Mouse (Mus musculus) brain, embryonic 14.5 days (tissue): ENCODE measurements around the gene Ankrd13a. TPM values are rescaled to one million over a fixed set of nuclear protein-coding genes. Genes with fewer than 3 reads are reported as not detected.

Source experiments
- DNase-seq: peaks from one replicate; pipeline ENCODE4 v3.0.0-alpha.2; 2011; ENCODE audit warnings: low read depth
- CTCF ChIP-seq: fragments of 200-500 bp; IDR thresholded peaks from 2 replicates; pipeline ENCODE4 v1.5.1; 2012; ENCODE audit warnings: inconsistent platforms, mild to moderate bottlenecking, moderate library complexity, borderline replicate concordance; ENCODE audit not compliant: insufficient read depth, insufficient read length; ENCODE audit errors: extremely low read depth
- POLR2A ChIP-seq: fragments of 200-500 bp; IDR thresholded peaks from 2 replicates; pipeline ENCODE4 v1.6.1; 2012; ENCODE audit warnings: mild to moderate bottlenecking, inconsistent platforms, borderline replicate concordance; ENCODE audit not compliant: poor library complexity, insufficient read depth, insufficient read length, severe bottlenecking; ENCODE audit errors: extremely low read depth
- polyA plus RNA-seq: library from polyadenylated mRNA; depleted of rRNA; stranded (reverse); fragments of >200 nt; gene quantifications from 2 replicates; pipeline ENCODE4 v1.2.3, GENCODE M21; 2012

Gene Ankrd13a
- polyA plus RNA-seq, 1 experiment = 58.6 TPM

DNA sequence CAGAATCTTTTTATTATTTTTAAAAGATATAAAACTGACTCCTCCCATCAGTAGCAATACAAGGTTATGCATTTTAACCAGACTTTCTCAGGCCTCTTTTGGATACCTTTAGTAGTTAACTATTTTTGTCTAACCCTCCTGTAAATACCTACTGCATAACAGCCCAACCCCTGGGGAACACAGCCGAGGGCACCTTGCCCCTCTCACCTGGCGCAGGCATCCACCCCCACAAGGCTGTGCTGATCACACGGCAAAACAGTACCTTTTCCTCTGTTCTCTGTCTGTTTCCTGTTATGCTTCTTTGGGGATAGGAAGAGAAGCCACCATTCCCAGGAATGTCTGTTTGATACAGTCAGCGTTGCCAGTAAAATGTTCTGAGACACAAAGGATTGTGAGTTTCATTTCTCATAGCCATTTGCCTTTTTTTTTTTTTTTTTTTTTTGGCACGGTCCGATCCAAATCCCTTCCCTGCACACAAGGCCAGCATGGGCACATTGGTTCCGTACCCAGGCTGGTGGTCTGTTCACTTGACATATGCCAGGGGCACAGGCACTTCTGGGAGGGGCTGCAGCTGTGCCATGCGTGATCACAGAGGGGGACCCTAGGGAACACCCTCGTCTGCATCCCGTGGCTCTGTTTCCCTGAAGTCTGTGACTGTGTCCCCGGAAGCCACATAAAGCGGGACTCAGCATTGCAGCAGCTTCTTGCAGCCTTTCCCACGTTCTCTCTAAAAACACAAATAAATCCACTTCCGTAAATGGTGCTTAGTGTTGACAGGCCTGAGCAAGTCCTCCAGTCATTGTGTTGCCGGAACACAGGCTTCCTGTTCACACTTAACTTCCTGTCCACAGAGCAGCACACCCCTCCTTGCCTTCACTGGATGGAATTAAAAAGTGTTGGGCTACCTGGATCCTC, 31.2 kb downstream of the Ankrd13a start:
- no peak for DNase-seq
- TF ChIP-seq POLR2A = no peak
- TF ChIP-seq CTCF = no peak

DNA sequence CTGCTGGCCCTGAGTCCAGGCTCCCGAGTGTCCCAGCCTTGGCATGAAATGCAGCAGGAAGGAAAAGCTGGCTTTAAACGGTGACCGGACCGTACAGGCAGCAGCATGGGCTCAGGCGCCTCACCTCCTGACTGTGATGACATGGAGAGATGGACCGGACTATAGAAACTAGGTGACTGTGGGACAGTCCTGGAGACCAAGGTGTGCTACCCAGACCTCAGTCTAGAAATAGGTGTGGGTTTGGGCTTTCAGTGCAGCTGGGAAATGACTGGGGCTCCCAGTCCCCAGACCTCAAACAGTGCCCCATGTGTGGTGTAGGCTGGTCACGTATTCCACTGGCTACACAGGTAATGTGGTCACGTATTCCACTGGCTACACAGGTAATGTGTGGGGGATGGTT, 32.2 kb downstream of the Ankrd13a start:
- TF ChIP-seq POLR2A = no peak
- TF ChIP-seq CTCF = no peak
- DNase-seq = no peak

DNA sequence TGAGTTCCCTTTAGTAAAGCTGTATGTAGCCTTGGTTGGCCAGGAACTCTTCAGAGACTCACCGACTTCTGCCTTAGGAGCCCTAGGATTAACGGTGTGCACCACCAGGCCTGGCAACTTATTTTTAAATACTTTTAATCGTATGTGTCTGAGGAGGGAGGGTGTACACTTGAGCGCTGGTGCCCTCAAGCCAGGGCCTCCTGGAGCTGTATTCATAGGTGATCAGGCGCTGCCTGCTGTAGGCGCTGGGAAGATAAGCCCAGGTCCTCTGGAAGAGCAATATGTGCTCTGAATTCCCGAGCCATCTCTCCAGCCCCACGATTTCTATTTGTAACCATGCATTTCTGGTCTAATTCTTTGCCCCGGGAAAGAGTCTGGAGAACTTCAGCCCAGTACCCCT, 32.6 kb downstream of the Ankrd13a start:
- DNase-seq = no peak

DNA sequence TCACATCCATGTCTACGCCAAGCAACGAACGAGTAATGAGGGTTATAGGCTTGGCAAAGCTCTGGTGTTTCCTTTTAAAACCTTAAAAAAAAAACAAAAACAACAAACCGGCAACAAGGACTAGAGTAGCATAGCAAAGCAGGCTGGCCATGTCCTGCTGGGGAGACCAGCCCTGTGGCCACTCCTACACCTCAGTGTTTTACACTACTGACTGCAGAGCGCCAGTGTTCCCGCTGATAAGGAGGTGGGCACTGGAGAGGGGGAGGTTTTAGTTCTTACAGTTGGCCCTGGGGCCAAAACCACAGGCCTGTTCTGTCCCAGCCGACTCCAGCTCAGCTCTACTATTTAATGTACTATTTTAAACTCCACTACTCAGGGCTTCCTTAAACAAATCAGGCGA, 33.0 kb downstream of the Ankrd13a start:
- peak; percentile 32 for DNase-seq
- TF ChIP-seq POLR2A (no peak), CTCF (no peak)

More for the DNA sequence above, 32.6 kb downstream of the Ankrd13a start:
- TF ChIP-seq CTCF = no peak
- no peak for TF ChIP-seq POLR2A

DNA sequence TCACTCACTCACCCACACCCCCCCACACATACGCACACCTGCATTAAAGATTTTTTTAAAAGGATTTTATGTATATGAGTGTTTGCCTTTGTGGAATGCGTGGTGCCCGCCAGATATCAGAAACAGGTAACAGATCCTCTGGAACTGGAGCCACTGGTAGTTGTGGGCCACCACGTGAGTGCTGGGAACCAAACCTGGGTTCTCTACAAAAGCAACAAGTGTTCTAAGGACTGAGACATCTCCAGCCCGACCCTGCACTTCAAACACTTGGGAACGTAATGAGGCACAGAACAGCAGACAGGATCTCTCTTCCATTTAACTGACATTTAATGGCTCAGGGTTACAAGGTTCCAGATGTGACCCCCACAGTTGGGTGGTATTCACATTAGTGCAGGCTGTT, 33.4 kb downstream of the Ankrd13a start:
- no peak for TF ChIP-seq POLR2A
- TF ChIP-seq CTCF = no peak

DNA sequence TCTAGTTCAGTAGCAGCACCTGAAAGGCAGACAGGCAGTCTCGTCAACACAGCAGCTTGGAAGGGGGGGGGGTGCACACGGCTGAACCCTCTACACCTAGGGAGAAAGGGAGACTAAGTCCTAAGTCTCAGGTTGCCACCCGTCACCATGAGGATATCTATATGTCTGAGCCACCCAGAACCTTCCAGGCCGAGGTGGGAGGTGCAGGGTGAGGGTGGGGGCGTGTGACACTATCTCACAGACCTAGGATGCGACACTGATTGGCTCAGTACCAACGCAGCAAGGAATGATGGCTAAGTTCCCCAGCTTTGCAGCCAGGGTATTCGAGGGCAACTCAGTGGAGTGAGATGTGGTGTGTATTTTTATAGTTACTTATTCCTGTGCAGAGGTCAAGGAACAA, 33.9 kb downstream of the Ankrd13a start:
- TF ChIP-seq CTCF = no peak
- TF ChIP-seq POLR2A = no peak
- no peak for DNase-seq

More for the DNA sequence above, 33.4 kb downstream of the Ankrd13a start:
- no peak for DNase-seq

DNA sequence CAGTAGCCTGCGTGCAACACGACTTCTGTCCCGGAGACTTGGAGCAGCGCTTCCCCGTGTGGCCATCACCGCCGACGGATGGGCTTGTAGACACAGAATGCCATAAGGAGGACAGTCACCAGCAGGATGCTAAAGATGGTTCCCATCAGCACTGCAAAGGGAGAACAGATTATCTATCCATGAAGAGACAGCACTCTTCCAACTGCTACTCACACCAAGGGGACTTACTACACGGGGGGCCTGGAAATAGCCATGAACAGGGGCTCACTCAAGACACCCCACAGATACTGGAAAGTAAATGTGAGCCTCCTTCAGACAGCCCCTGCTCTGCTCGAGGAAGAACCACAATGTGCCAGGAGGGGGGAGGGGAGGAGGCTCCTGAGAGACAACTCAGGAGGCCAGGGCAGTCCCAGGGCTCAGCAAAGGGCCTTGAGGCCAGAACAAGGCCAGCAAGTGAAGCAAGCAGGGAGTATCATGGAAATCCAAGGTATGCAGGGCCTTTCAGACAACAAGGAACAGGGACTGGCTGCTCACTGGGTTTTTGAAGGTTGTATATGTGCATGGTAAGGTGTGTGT, 34.8 kb downstream of the Ankrd13a start:
- DNase-seq = no peak
- no peak for TF ChIP-seq POLR2A
- TF ChIP-seq CTCF = no peak

DNA sequence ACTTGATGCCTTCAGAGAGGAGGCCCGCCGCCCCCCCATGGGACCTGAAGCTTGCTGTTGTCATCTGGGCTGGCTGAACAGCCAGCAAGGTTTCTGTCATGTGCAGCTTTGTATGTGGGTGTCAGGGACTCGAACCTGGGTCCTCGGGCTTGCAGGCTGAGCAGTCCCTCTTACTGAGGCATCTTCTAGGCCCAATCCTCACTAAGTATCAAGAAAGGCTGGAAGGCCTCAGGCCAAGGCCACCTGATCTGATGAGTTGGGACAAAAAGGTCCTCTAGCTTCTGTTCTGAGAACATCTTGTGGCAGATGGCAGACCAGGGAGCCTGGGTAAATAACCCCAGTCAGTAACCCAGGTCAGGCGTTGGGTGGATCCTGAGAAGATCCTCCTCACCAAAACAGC, 35.3 kb downstream of the Ankrd13a start:
- TF ChIP-seq POLR2A (no peak), CTCF (no peak)
- DNase-seq = no peak

DNA sequence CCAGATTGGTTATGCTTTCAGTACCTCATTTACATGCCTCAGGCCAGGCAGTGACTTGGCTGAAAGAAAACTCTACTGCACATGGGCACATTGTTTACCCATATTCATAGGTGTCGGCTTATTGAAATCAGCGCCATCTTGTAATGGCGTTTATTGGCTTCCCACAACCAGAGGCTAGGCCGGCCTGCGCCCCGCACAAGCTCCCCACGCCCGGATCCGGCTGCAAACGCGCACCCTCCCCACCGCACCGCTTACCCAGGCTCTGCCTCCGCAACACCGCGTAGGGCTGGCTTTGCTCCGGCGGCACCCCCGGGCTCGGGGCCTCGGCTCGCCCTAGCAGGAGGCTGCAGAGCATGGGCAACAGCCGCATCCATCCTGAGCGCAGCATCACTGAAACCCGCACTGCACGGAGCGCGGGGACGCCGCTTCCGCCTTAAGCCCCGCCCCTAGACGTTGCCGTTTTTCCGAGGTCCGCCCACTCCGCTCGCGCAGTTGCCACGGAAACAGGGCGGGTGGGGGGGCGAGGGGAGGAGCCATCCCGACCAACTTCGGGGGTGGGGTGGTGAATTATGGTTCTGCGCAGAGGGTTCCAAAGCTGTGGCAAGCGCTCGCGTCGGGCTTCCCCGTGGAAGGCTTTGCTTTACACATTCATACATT, 39.2 kb downstream of the Ankrd13a start:
- TF ChIP-seq CTCF = no peak
- peak; percentile 90 for TF ChIP-seq POLR2A
- DNase-seq = peak; percentile 97

DNA sequence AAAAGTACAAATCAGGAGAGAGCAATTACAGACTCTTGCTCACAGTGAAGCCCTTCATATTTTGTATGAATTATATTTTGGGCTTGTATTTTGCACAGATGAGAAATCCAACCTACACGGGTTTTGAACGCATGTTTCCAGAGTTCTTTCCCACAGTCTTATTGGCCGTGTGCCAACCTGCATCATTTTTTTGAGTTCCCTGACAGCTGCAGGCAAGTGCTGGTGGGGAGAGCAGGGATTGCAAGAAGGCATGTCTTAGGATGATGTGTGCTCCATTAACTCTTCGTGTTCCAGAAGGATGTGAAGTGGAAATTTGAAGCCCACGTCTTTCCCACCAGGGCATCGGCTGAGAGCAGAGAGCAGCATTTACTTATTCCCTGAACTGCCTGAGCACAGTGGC, 42.1 kb downstream of the Ankrd13a start:
- TF ChIP-seq POLR2A = no peak
- no peak for TF ChIP-seq CTCF
- DNase-seq = peak; percentile 22

DNA sequence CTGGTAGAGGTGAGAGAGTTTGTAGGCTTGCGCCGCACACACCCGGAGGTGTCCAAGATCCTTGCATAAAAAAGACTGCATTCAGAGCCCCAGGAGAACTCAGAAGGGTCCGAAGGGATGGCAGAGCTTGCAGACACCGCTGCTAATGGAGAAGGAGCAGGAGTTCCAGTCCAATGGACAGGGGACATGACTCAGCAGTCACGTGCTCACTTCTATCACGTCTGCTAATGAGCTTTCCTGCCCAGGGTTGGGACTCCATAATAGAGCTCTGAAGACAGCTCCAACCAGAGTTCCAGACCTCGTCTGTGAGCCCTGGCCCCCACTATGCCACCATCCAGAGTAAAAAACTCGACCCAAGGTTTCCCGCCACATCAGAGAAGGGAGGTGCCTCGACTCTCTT, 43.6 kb downstream of the Ankrd13a start:
- TF ChIP-seq POLR2A (no peak), CTCF (no peak)
- DNase-seq = no peak

DNA sequence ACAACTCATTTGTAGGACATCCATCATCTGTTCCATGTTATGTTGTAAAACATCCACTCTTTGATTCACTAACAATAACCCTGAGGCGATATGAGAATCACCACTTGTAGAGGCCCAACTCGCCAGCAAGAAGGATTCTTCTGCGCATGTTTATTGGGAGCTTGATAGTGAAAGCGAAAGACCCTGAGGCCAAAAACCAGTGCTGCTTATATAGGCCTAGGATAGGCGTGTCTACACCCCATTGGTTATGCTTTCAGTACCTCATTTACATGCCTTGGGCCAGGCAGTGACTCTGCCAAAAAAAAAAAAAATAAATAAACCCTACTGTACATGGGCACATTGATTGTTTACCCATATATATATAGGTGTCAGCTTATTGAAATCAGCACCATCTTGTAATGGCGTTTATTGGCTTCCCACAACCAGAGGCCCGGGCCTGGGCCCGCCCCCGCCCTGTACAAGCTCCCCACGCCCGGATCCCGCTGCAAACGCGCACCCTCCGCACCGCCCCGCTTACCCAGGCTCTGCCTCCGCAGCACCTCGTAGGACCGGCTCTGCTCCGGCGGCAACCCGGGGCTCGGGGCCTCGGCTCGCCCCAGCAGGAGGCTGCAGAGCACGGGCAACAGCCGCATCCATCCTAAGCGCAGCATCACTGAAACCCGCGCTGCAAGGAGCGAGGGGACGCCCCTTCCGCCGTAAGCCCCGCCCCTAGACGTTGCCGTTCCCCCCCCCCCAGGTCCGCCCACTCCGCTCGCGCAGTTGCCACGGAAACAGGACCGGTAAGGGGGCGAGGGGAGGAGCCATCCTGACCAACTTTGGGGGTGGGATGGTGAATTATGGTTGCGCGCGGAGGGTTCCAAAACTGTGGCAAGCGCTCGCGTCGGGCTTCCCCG, 48.6 kb downstream of the Ankrd13a start, which contains the start of gene 1500011B03Rik:
TSS of gene 1500011B03Rik (minus strand) at position 673 of the 893 bp plus-strand sequence.
- peak; percentile 95 for DNase-seq
- TF ChIP-seq CTCF (no peak), POLR2A (peak; percentile 70; the same call in 1 of the 2 replicates)
